Mouse (Mus musculus): ENCODE measurements around the gene 4933436I01Rik. TPM values are rescaled to one million over a fixed set of nuclear protein-coding genes. Genes with fewer than 3 reads are reported as not detected.

Gene 4933436I01Rik
- not detected for total RNA-seq (2021)

DNA sequence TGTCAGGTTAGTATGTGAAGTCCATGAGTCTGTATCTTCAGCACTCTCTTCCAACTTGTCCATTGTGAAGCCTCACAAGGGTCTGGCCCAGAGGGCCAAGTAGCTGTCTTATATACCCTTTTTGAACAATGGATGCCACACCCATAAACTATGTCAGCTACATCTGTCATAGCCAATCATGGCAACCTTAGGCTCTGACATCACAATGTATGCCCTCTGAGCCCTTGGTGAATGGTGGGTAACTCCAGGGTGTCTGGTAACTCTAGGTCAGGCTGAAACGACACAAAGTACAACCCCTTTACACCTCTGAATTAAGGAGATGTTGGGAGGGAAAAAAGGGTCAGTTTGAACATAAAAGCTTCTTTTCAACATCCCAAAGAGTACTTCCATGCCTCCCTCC is at the start of gene 4933436I01Rik:
TSS of gene 4933436I01Rik (minus strand) at position 101 of the 400 bp plus-strand sequence.
- no peak for DNase-seq

- DNase-seq: peak; percentile 18
Observed at GRCm38 (mm10) chrX:67924769-67925470, 3.7 kb upstream of the 4933436I01Rik start.

DNA sequence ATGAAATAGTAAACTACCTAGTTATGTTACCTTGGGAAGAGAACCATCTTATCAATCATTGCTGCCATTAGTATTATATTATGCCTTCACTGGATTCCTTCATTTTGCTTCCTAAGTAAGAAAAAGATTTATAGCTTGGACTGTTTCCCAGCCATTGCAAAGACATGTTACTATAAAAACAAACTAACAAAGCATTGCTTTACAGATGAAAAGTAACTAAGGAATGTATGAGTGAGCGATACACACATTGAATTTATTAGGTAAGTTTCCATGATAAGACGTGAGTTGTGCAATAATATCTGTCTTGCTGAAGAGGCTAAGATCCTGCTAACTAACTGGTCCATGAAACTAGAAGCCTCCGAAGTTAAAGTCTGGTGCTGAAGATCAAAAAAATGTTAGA is 37.8 kb downstream of the 4933436I01Rik start:
- no peak for DNase-seq

Other genes starting within 250 kb of the 4933436I01Rik start
- gene Gm1140, start 227.9 kb downstream of the 4933436I01Rik start, total RNA-seq (2021): not detected
- gene Gm14692, start 225.8 kb downstream of the 4933436I01Rik start, total RNA-seq (2021): not detected